Mouse (Mus musculus) yolk sac, embryonic 10.5 days (tissue): ENCODE measurements around the gene Tmem273.

Source experiments
- DNase-seq: peaks from one replicate; pipeline ENCODE4 v3.0.0-alpha.2; 2017; ENCODE audit warnings: low spot score

The Tmem273 gene

GRCm38 (mm10) chr14:32785556-32786130 is at the start of gene Tmem273:
Tmem273 (plus strand) TSS chr14:32785963.
- no peak for DNase-seq

DNA sequence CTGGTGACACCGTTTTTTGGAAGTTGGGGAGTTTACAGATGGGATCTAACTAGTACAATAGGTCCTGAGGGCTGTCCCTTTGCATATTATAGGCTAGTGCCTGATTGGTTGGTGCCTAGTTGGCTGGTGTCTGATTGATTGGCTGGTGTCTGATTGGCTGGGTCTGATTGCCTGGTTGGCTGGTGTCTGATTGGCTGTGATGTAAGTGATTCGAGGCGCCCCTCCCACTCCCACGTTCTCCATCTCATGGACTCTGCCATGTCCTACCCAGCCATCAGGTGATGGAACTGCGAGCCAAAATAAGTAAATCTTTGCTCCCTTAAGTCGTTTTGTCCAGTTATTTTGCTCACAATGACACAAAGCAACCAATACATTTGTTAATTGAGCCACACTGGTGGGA is 49.2 kb upstream of the Tmem273 start:
- no peak for DNase-seq

DNA sequence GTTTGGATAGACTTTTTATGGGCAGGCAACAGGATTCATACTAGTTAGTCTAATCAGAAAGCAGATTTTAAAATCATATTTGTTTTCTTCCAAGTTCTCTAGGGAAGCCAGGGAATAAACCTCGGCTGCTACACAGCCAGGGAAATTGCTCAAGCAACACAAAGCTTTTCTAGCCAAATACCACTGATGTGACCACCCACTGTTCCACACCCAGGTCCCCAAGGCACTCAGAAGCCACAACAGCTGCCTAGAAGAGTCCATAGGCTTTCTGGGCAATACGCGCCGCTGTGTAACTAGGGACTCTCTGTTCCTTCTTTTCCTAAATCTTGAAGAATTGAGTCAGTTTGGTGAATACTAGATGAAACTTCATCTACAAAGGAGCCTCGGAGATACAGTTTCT is 47.2 kb upstream of the Tmem273 start:
- DNase-seq, result no peak

- no peak for DNase-seq
Observed at GRCm38 (mm10) chr14:32748519-32748918, 37.2 kb upstream of the Tmem273 start.

- DNase-seq, result no peak
Observed at GRCm38 (mm10) chr14:32750727-32751126, 35.0 kb upstream of the Tmem273 start.

- no peak for DNase-seq
Observed at GRCm38 (mm10) chr14:32754286-32754685, 31.5 kb upstream of the Tmem273 start.

GRCm38 (mm10) chr14:32762177-32762576 is 23.6 kb upstream of the Tmem273 start:
- no peak for DNase-seq

GRCm38 (mm10) chr14:32770563-32770962 is 15.2 kb upstream of the Tmem273 start:
- DNase-seq, result no peak

GRCm38 (mm10) chr14:32772085-32772484 is 13.7 kb upstream of the Tmem273 start:
- DNase-seq, result no peak

DNA sequence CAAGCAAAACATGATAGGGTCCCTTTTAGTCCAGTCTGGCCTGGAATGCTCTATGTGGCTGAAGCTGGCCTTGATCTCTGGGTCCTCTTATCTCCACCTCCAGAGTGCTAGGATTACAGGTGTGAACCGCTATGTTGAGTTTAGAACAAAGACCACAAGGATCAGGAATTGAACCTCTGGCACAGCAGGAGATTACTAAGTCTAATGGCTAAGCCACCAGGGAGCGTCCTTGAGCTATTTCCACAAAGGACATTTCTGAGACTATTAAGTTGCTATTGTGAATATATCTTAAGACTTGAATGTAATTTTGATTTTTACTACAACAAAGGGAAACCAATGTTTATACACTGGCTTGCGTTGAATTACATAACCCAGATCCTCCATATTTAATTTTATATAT is 13.0 kb upstream of the Tmem273 start:
- DNase-seq, result no peak

GRCm38 (mm10) chr14:32773456-32773855 is 12.3 kb upstream of the Tmem273 start:
- no peak for DNase-seq

DNA sequence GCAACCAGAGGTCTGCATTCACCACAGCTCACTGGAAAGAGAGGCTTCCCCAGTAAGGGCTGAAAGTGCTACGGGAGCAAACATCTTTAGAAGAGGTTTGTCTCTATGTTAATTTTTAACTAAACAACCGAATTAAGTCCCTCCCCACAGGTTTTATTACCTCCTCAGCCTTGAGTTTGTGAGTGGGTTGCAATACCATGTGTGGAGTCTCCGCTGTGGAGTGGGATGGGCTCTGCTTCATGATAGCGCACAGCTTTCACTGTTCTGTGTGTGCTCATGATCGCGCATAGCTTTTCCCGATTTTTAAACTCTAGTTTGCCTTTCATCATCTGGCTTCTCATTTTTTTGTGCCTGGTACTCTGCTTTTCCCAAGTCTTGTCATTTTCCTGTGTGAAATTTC is 9.7 kb upstream of the Tmem273 start:
- DNase-seq, result no peak

GRCm38 (mm10) chr14:32778362-32778761 is 7.4 kb upstream of the Tmem273 start:
- no peak for DNase-seq

GRCm38 (mm10) chr14:32782866-32783265 is 2.9 kb upstream of the Tmem273 start:
- no peak for DNase-seq

- no peak for DNase-seq
Observed at GRCm38 (mm10) chr14:32784130-32784747, 1.5 kb upstream of the Tmem273 start.

DNA sequence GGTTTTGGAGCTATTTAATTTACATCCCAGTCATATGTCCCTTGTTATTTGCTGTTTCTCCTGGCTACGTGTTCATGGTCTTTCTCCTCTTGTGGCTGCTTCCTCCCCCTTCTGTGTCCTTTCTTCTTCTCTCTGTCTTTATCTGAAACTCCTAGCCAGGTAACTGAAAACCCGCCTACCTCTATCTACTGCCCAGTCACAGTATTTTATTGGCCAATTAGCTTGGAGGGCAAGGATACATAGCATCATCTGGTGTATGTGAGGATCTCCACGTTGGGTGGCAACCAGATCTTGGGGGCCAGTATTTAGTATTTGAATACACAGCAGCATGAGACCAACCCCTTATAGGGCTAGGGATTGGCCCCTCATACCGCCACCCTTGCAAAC is 1.0 kb upstream of the Tmem273 start:
- DNase-seq, result no peak

DNA sequence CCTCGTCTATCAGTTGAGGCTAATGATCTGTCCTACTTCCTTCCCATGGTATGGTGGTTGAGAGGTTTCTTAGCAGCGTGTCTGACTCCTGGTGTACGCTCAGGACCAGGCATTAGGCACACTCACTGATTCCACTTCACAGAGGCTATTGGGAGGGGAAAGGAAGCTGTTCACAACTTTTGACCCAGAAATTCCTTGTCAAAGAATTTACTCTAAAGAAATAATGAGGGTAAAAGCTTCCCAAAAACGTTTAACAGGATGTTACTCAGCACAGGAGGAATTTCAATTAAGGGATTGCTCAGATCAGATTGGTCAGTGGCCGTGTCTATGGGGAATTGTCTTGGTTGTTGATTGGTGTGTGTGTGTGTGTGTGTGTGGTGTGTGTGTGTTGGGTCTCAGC is 1.9 kb downstream of the Tmem273 start:
- no peak for DNase-seq

- DNase-seq, result no peak
Observed at GRCm38 (mm10) chr14:32796375-32796774, 10.6 kb downstream of the Tmem273 start.

- DNase-seq, result no peak
Observed at GRCm38 (mm10) chr14:32797803-32798202, 12.0 kb downstream of the Tmem273 start.

DNA sequence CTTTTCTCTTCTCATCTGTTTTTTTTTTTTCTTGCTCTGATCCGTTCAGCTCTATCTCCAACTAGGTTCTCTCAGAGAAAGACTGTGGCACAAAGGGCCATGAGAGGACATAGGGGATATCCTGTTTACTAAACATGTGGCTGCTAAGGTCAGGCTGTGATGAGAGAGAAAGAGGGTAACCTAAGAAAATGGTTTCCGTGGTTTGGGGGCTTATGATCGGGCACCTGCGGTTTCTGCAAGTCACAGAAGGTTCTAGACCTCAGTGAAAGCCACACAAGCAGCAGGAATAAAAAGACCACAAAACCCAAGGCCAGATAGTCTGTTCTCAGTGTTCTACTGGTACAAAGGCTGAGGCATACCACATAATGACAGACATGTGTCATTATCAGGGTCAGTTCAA is 12.6 kb downstream of the Tmem273 start:
- no peak for DNase-seq

- no peak for DNase-seq
Observed at GRCm38 (mm10) chr14:32800048-32800447, 14.3 kb downstream of the Tmem273 start.

- DNase-seq, result no peak
Observed at GRCm38 (mm10) chr14:32801016-32801661, 15.4 kb downstream of the Tmem273 start.

DNA sequence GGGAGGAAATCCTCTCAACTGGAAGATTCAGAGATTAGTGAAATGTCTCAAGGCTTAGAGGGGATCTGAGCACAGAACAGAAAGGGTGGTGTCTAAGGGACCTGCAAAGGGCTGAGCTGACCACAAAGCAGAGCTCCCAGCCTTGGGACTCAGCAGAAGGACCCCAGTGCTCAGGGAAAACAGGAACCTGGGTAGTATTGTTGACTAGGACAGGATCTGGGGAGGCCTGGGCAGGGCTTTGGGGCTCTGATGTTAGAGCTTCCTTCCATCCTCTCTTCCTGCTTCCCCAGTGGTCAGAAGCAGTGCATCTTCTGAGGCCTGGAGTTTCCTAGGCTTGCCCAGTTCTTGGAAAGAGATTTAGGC is 15.9 kb downstream of the Tmem273 start:
- no peak for DNase-seq

- no peak for DNase-seq
Observed at GRCm38 (mm10) chr14:32810111-32810510, 24.3 kb downstream of the Tmem273 start.
